Mouse (Mus musculus): ENCODE data around the gene Suclg2. TPM values are rescaled to one million over a fixed set of nuclear protein-coding genes. Genes with fewer than 3 reads are reported as not detected.

The Suclg2 gene
- polyA plus RNA-seq, 1 experiment from 2014 or later: 38.1 TPM

GRCm38 (mm10) chr6:95709106-95709505 is 9.5 kb downstream of the Suclg2 start:
- 80% methylated on average over 5 of the region's 5 CpGs for WGBS
- ATAC-seq (ENCODE audit: low FRiP score): no peak

GRCm38 (mm10) chr6:95704626-95705025 is 14.0 kb downstream of the Suclg2 start:
- 81% methylated on average over 4 of the region's 4 CpGs for WGBS
- Histone ChIP-seq H3K4me2 (replicated peaks; ENCODE audit: low read depth, low read length) (no peak overlapping the region), H3K36me3 (ENCODE audit: control insufficient read depth, insufficient read depth, low read length) (no peaks in the 10 kb centered on the region), H3K9ac (ENCODE audit: low read depth, low read length) (no peak overlapping the region), H3K27me3 (ENCODE audit: control insufficient read depth, insufficient read depth, low read length) (no peaks in the 10 kb centered on the region), H3K27ac (ENCODE audit: low read depth, low read length) (no peak overlapping the region), H3K4me1 (replicated peaks; ENCODE audit: control insufficient read depth, insufficient read depth, low read length) (no peaks in the 10 kb centered on the region), H3K9me3 (ENCODE audit: control insufficient read depth, low read length) (no peaks in the 10 kb centered on the region), H3K4me3 (ENCODE audit: low read depth, low read length) (no peak overlapping the region)
- ATAC-seq (ENCODE audit: low FRiP score) (no peak), DNase-seq (ENCODE audit: low spot score) (no peak)

More at GRCm38 (mm10) chr6:95709106-95709505, 9.5 kb downstream of the Suclg2 start:
- Histone ChIP-seq H3K27me3 (ENCODE audit: control insufficient read depth, insufficient read depth, low read length) (no peaks in the 10 kb centered on the region), H3K4me3 (ENCODE audit: low read depth, low read length) (no peak overlapping the region), H3K9me3 (ENCODE audit: control insufficient read depth, low read length) (no peaks in the 10 kb centered on the region), H3K4me1 (replicated peaks; ENCODE audit: control insufficient read depth, insufficient read depth, low read length) (no peaks in the 10 kb centered on the region), H3K9ac (ENCODE audit: low read depth, low read length) (no peak overlapping the region), H3K27ac (ENCODE audit: low read depth, low read length) (no peak overlapping the region), H3K36me3 (ENCODE audit: control insufficient read depth, insufficient read depth, low read length) (no peaks in the 10 kb centered on the region), H3K4me2 (replicated peaks; ENCODE audit: low read depth, low read length) (no peak overlapping the region)
- DNase-seq (ENCODE audit: low spot score): no peak

- H3K4me1 ChIP-seq (replicated peaks; ENCODE audit: control insufficient read depth, insufficient read depth, low read length): no peaks in the 10 kb centered on the region
- ATAC-seq (ENCODE audit: low FRiP score) (no peak), DNase-seq (ENCODE audit: low spot score) (no peak)
- no peak overlapping the region for H3K27ac ChIP-seq (ENCODE audit: low read depth, low read length)
- no peak overlapping the region for H3K4me3 ChIP-seq (ENCODE audit: low read depth, low read length)
- whole genome bisulfite sequencing: 75% methylated on average over 9 of the region's 9 CpGs
- no peaks in the 10 kb centered on the region for H3K27me3 ChIP-seq (ENCODE audit: control insufficient read depth, insufficient read depth, low read length)
- no peak overlapping the region for H3K9ac ChIP-seq (ENCODE audit: low read depth, low read length)
- no peaks in the 10 kb centered on the region for H3K36me3 ChIP-seq (ENCODE audit: control insufficient read depth, insufficient read depth, low read length)
- H3K9me3 ChIP-seq (ENCODE audit: control insufficient read depth, low read length): no peaks in the 10 kb centered on the region
- H3K4me2 ChIP-seq (replicated peaks; ENCODE audit: low read depth, low read length): no peak overlapping the region
Measured at GRCm38 (mm10) chr6:95702200-95702599, 16.4 kb downstream of the Suclg2 start.

GRCm38 (mm10) chr6:95701786-95702185 is 16.8 kb downstream of the Suclg2 start:
- H3K4me2 ChIP-seq (replicated peaks; ENCODE audit: low read depth, low read length): no peak overlapping the region
- no peak overlapping the region for H3K4me3 ChIP-seq (ENCODE audit: low read depth, low read length)
- no peak overlapping the region for H3K9ac ChIP-seq (ENCODE audit: low read depth, low read length)
- H3K27ac ChIP-seq (ENCODE audit: low read depth, low read length): no peak overlapping the region
- H3K27me3 ChIP-seq (ENCODE audit: control insufficient read depth, insufficient read depth, low read length): no peaks in the 10 kb centered on the region
- DNase-seq (ENCODE audit: low spot score) (no peak), ATAC-seq (ENCODE audit: low FRiP score) (no peak)
- WGBS: 81% methylated on average over 7 of the region's 7 CpGs
- no peaks in the 10 kb centered on the region for H3K36me3 ChIP-seq (ENCODE audit: control insufficient read depth, insufficient read depth, low read length)
- no peaks in the 10 kb centered on the region for H3K9me3 ChIP-seq (ENCODE audit: control insufficient read depth, low read length)
- no peaks in the 10 kb centered on the region for H3K4me1 ChIP-seq (replicated peaks; ENCODE audit: control insufficient read depth, insufficient read depth, low read length)

DNA sequence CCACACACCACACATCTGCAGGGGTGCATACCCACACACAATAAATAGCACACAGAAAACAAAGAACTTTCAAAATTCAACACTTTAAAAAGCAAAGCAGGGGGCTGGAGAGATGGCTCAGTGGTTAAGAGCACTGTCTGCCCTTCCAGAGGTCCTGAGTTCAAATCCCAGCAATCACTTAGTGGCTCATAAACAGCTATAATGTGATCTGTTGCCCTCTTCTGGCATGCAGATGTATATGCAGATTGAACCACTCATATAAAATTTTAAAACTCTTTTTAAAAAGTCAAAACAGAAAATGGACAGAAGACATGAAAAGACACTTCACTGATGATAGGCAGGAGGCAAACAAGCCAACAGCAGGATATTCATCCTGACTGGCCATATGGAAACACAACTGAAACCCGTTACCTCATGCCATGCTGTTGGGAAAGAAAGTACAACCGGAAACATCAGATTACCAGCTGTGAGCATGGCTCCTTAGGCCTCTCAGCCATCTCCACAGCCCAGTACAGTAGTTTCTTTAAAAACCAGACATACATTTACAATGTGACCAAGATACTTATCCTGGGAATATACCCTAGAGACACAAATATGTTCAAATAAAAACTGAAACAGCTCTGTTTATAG is 17.5 kb downstream of the Suclg2 start:
- WGBS: 75% methylated on average over 2 of the region's 2 CpGs
- Histone ChIP-seq H3K27me3 (ENCODE audit: control insufficient read depth, insufficient read depth, low read length) (no peaks in the 10 kb centered on the region), H3K4me1 (replicated peaks; ENCODE audit: control insufficient read depth, insufficient read depth, low read length) (no peaks in the 10 kb centered on the region), H3K4me2 (replicated peaks; ENCODE audit: low read depth, low read length) (no peak overlapping the region), H3K36me3 (ENCODE audit: control insufficient read depth, insufficient read depth, low read length) (no peaks in the 10 kb centered on the region), H3K27ac (ENCODE audit: low read depth, low read length) (no peak overlapping the region), H3K9ac (ENCODE audit: low read depth, low read length) (no peak overlapping the region), H3K4me3 (ENCODE audit: low read depth, low read length) (no peak overlapping the region), H3K9me3 (ENCODE audit: control insufficient read depth, low read length) (no peaks in the 10 kb centered on the region)
- ATAC-seq (ENCODE audit: low FRiP score) (no peak), DNase-seq (ENCODE audit: low spot score) (no peak)

GRCm38 (mm10) chr6:95700191-95700590 is 18.4 kb downstream of the Suclg2 start:
- WGBS: 74% methylated on average over 5 of the region's 5 CpGs
- Histone ChIP-seq H3K4me3 (ENCODE audit: low read depth, low read length) (no peak overlapping the region), H3K27me3 (ENCODE audit: control insufficient read depth, insufficient read depth, low read length) (no peaks in the 10 kb centered on the region), H3K9ac (ENCODE audit: low read depth, low read length) (no peak overlapping the region), H3K4me2 (replicated peaks; ENCODE audit: low read depth, low read length) (no peak overlapping the region), H3K27ac (ENCODE audit: low read depth, low read length) (no peak overlapping the region), H3K4me1 (replicated peaks; ENCODE audit: control insufficient read depth, insufficient read depth, low read length) (no peaks in the 10 kb centered on the region), H3K36me3 (ENCODE audit: control insufficient read depth, insufficient read depth, low read length) (no peaks in the 10 kb centered on the region), H3K9me3 (ENCODE audit: control insufficient read depth, low read length) (no peaks in the 10 kb centered on the region)
- no peak for ATAC-seq (ENCODE audit: low FRiP score)
- no peak for DNase-seq (ENCODE audit: low spot score)

DNA sequence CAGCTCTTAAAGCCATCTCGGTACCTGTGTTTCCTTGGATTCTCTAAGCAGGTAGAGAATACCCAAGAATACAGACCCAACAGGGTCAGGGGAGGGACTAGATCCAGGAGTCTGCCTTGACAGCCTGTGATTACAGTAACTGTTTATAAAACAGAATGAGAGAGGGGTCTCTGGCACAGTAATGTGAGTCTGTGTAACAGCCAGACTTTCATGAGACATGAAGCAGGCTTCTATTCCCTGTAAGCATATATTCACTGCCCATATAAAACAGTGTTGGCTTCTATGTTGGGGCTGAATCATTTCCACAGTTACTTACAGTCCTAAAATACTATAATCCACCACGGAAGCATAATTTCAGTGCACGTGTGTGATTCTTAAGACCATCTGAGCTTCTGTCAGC is 19.3 kb downstream of the Suclg2 start:
- no peak overlapping the region for H3K27ac ChIP-seq (ENCODE audit: low read depth, low read length)
- 87% methylated on average over 3 of the region's 3 CpGs for WGBS

GRCm38 (mm10) chr6:95698536-95699162 is 20.0 kb downstream of the Suclg2 start:
- Histone ChIP-seq H3K27me3 (ENCODE audit: control insufficient read depth, insufficient read depth, low read length) (no peaks in the 10 kb centered on the region), H3K9me3 (ENCODE audit: control insufficient read depth, low read length) (no peaks in the 10 kb centered on the region), H3K4me2 (replicated peaks; ENCODE audit: low read depth, low read length) (no peak overlapping the region), H3K9ac (ENCODE audit: low read depth, low read length) (no peak overlapping the region), H3K27ac (ENCODE audit: low read depth, low read length) (no peak overlapping the region), H3K4me1 (replicated peaks; ENCODE audit: control insufficient read depth, insufficient read depth, low read length) (no peaks in the 10 kb centered on the region), H3K36me3 (ENCODE audit: control insufficient read depth, insufficient read depth, low read length) (no peaks in the 10 kb centered on the region), H3K4me3 (ENCODE audit: low read depth, low read length) (no peak overlapping the region)
- DNase-seq (ENCODE audit: low spot score) (peak; percentile 30), ATAC-seq (ENCODE audit: low FRiP score) (no peak)
- WGBS: 27% methylated on average over 6 of the region's 6 CpGs

More for the DNA sequence above, 19.3 kb downstream of the Suclg2 start:
- H3K9me3 ChIP-seq (ENCODE audit: control insufficient read depth, low read length): no peaks in the 10 kb centered on the region
- DNase-seq (ENCODE audit: low spot score) (no peak), ATAC-seq (ENCODE audit: low FRiP score) (no peak)
- H3K4me3 ChIP-seq (ENCODE audit: low read depth, low read length): no peak overlapping the region
- no peak overlapping the region for H3K4me2 ChIP-seq (replicated peaks; ENCODE audit: low read depth, low read length)
- no peaks in the 10 kb centered on the region for H3K4me1 ChIP-seq (replicated peaks; ENCODE audit: control insufficient read depth, insufficient read depth, low read length)
- no peak overlapping the region for H3K9ac ChIP-seq (ENCODE audit: low read depth, low read length)
- H3K36me3 ChIP-seq (ENCODE audit: control insufficient read depth, insufficient read depth, low read length): no peaks in the 10 kb centered on the region
- H3K27me3 ChIP-seq (ENCODE audit: control insufficient read depth, insufficient read depth, low read length): no peaks in the 10 kb centered on the region

GRCm38 (mm10) chr6:95694910-95695309 is 23.7 kb downstream of the Suclg2 start:
- Histone ChIP-seq H3K27ac (ENCODE audit: low read depth, low read length) (no peak overlapping the region), H3K4me3 (ENCODE audit: low read depth, low read length) (no peak overlapping the region), H3K4me2 (replicated peaks; ENCODE audit: low read depth, low read length) (no peak overlapping the region), H3K9ac (ENCODE audit: low read depth, low read length) (no peak overlapping the region), H3K4me1 (replicated peaks; ENCODE audit: control insufficient read depth, insufficient read depth, low read length) (no peaks in the 10 kb centered on the region), H3K36me3 (ENCODE audit: control insufficient read depth, insufficient read depth, low read length) (no peaks in the 10 kb centered on the region), H3K9me3 (ENCODE audit: control insufficient read depth, low read length) (no peaks in the 10 kb centered on the region), H3K27me3 (ENCODE audit: control insufficient read depth, insufficient read depth, low read length) (no peaks in the 10 kb centered on the region)
- WGBS: 64% methylated on average over 4 of the region's 4 CpGs
- no peak for ATAC-seq (ENCODE audit: low FRiP score)
- DNase-seq (ENCODE audit: low spot score): no peak

All from hindbrain, embryonic 11.5 days (tissue).